Mouse (Mus musculus) spleen, embryonic (tissue): ENCODE data around the gene Arvcf.

ENCODE experiments used
- CTCF ChIA-PET: fragments of 350-600 bp; sonication (Branson Sonifier 250); formaldehyde crosslinking; loops from one replicate; lab custom pipeline; 2022; lab: Charles Lee

The Arvcf gene

DNA sequence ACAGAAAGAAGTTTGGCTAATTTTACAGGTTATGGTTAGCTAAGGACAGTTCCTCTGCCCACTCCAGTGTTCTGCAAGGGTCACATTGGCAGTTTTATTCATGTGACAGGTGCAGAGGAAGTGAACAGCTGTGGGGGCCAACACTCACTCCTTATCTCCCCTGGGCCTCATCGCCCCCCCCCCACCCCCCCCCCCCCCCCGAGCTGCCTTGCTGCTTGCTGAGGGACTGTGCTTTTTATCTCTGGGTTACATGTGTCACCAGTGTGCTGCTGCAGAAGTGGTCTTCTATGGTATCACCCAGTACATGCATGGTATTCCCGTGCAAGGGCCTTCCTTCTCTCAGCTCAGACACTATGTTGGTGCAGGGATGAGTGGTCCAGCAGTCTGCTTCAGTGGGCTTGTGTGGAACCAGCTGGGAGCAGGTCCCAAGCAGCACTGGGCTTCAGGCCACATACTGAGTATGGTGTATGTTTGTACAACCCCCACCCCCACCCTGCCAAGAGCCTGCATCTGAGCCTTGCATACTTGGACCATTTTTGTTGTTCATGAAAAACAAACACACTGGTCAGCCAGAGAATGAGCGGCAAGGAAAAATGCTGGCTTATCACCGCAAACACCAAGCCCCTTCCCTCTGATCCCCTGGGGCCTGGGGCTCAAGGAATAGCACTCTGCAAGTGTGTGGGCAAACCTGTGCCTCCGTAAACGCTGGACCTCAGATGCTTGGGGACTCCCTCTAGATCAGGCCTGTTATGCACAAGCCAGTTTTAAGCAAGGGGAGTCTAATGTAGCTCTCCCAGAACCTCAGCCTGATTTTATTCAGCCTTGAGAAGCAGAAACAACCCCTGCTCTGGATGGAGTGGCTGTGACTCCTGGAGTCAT lies 40.0 kb downstream of the Arvcf start:
- CTCF ChIA-PET, result no interaction called here

DNA sequence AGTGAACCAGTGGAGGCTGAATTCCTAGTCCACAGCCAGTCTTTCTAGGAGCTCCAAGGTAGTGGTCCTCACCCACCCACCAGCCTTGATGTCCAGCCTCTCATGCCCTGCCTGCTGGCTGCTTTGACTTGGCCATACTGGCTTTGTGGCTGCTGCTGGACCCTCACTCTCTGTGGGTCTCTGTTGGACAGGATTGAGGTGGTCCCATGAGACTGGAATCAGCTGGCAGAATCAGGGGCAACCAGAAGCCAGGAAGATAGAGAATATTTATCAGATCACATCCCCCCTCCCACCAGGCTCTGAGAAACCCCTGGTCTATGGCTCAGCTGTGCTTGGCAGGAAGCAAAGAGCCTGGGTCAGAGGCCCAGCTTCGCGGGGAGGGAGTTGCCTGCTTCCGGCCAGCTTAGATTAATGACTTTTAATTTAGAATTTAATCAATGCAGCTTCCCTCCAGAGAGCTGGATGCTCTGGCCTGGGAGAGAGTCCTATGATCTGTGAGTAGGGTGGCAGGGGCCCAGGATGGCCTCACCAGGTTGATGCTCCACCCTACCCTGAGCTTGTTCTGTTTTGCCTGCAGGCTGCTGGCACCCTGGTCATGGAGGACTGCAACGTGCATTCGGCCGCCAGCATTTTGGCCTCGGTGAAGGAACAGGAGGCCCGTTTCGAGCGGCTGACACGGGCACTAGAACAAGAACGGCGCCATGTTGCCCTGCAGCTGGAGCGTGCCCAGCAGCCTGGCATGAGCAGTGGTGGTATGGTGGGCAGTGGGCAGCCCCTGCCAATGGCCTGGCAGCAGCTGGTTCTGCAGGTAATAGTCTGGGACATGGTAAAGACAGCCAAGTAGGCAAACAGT lies 40.8 kb downstream of the Arvcf start:
- CTCF ChIA-PET, result no interaction called here

DNA sequence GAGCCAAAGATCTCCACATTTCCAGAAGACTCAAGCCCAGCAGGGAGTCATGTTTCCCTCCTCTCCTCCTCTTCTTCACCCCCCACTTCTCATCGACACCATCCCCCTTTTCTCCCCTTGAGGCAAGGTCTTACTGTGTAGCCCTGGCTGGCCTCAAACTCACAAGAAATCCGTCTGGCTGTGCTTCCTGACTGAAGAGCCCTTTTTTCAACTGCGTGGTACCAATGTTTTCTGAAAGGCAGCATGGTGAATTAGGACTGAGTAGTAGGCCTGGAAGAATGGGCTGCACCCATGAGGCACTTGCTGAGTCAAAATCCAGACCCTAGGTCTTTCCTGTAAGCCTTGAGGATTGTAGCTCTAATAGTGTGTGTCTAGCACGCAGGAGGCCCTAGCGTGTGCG lies 42.4 kb downstream of the Arvcf start:
- CTCF ChIA-PET, result no interaction called here

DNA sequence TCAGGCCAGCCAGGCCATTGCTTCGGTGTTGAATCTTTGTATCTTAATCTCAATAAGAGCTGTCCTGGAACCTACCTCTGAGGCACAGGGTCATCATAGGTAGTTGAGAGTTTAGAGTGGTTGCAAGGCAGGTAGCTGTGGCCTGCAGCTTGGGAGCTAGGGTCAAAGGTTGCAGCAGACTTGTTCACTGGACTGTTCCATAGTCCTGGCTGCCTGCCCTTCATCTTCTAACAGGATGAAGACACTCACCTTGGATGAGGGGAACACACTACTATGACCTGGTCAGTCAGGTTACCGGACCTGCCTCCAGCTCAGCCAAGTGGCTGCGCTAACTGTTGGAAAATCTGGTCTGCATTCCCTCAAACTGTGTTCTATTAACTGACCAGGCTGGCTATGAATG lies 43.1 kb downstream of the Arvcf start:
- CTCF ChIA-PET, result no interaction called here

DNA sequence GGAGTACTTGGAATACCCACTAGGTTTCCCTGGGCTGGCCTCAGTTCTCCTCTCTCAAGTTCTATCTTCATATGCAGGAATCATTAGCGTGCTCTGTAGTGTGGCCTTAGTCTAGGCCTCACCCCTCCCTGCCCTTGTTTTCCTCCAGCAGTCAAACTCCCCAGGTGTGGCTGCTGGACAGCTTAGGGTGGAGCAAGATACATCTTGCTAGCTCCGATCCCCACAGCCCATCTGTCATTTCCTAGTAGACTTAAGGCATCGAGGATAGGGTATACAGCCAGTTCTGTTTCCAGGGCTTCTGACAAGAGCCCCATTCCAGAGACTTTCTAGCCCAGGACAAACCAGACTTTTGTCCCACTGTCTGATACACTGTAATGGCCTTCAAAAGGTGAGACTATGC lies 43.7 kb downstream of the Arvcf start:
- CTCF ChIA-PET, result no interaction called here

DNA sequence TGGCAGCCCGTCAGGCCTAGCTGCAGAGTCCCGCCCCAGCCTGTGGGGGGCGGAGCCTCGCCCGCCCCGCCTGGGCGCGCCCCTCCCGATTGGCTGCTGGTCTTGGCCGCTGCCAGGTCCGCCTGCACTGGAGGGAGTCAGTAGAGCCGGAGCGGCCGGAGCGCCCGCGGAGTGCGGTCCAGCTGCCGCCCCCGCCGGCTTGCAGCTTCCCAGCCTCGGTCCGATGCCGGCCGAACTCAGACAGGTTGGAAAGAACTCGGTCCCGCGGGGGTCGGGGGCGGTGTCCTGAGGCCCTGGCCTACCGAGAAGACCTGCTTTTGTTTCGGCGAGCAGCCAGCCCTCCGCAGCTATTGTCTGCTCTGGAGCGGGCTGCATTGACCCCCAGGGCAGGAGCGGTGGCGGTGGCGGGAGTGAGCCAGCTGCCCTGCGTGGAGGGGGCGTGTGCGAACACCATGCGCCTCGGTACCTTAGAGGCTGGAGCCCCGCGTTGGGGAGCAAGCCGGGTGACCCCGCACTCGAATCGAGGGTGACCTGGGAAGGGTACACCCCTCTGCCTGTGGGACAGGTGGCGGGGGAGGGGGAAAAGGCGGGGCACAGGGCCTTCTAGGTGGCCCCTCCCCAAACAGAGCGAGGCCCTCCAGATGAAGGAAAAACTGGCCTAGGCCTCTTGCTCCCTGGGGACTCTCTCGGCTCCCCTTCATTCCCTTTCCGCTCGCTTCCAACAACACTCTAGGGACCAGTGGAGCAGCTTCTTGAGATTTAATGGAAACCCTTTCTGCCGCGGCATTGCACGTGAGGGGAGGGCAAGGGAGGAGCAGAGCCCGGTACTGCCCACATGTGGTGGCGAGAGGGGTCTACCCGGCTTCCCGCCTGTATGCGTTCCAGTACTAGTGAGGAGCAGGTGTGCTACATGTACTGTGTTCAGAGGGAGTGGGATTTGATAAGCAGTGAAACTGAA lies 44.8 kb downstream of the Arvcf start:
- CTCF ChIA-PET, result no interaction called here

DNA sequence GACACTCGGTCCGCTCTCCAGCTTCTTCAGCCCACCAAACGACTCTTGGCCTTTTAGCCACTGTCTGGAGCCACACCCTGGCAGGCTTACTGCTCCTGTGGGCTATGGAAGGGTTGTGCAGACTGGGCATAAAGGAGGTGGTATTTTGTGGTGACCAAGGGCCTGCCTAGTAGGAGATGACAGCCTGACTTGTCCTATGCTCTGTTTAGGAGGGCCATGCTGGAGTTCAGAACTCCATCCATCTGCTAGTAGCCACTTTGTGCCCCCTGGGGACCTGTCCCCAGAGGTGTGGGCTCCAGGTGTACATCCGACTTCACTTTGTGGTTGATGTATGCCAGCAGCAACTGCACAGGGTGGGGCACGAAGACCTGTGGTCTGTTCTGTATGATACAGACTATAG lies 45.6 kb downstream of the Arvcf start:
- CTCF ChIA-PET, result no interaction called here

DNA sequence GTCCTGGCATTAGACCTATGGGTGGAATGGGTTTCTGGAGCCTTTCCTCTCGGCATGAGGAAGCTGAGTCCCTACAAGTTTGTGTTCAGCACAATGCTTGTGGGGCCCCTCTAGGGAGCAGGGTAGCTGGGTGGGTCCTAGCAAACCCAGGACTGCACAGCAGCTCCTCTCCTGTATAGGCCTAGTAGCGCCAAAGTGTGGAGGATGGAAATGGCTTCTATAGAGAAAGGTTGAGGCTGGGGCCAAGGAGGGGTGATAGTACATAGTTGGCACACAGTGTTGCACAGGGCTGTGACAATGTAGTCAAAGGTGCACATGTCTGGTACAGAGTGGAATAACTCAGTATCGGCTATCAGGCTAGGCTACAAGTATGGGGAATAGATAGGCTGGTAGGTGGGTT lies 46.1 kb downstream of the Arvcf start:
- CTCF ChIA-PET, result interaction anchor here (0.6 kb wide), 1 partner anchor 173 kb away, joined by 3 read pairs; no protein-coding TSS in a partner anchor

DNA sequence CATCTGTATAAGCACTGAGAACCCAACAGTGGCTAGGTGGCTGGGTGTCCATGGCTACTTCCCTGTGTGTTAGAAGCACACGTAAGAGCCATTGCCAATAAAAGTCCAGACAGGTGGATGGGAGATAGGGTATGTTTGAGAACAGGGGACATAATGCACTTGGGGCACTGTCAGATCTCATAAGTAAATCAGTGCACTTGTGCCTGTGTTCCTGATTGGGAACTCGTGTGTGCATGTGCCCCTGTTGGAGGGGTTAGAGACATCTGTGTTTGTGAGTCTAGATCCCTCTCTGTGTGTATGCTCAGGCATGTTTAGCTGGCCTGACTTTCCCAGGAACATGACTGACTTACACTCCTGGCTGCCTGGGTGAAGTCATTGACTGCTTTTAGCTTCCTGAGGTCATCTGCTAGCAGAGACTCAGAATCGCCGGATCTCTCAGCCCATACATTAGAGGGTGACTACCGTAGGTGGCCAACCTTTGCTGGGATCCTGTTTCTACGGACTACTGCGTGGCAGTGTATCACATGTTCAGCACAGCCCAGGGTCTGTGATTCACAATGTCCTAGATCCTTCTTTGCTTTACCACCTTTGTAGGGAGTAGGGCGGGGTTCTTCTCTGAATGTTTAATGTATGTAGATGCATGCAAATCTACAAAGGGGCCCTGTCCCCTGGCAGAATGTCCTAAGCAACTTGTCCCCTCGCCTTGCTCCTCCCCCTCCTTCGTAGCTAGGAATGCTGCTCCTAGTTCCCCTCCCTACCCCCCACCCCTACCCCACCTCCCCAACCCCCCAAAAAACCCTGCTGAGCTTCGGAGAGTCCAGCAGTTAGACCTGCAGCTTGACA lies 47.0 kb downstream of the Arvcf start:
- CTCF ChIA-PET, result interaction anchor here (0.6 to 0.7 kb wide), 3 partner anchors 32 to 799 kb away, joined by 3 to 5 read pairs (median 3); partner anchors contain the start of gene Comt

DNA sequence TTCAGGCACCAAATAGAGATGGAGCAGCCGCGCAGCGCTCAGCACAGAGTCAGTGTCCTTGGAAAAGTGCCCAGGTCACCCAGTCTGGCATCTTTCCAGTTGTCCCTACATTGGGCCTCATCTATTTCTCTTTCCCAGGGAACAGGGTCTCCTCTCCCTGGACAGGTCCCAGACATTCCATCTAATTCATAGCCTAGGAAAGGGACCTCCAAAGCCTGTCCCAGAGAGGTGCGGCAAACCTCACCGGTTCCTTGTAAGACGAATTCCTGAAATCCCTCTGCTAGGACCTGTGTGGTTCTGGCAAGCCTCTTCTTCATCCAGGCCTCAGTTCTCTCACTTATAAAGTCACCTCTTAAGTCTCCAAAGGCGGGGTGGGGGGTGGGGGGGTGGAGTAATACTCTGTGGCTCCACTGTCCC lies 47.6 kb downstream of the Arvcf start:
- CTCF ChIA-PET, result interaction anchor here (0.7 kb wide), 1 partner anchor 800 kb away, joined by 5 read pairs; no protein-coding TSS in a partner anchor

DNA sequence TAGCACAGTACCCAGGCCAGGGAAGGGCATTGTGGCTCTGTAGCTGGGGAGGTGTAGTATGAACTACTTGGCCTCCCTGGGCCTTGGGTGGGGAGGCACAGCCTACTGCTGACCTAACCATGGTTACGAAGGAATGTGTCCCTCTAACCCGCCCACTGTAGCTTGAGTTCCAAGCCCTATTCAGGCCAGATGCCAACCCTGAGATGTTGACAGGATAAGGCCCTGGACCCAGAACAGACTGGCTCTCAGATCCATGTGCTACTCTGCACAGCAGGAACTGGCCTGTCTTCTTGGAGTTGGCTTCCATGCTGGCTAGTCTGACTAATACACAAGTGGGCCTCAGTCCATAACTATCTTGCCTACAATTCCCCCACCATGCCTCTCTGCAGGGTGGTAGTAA lies 48.2 kb downstream of the Arvcf start:
- CTCF ChIA-PET, result no interaction called here

DNA sequence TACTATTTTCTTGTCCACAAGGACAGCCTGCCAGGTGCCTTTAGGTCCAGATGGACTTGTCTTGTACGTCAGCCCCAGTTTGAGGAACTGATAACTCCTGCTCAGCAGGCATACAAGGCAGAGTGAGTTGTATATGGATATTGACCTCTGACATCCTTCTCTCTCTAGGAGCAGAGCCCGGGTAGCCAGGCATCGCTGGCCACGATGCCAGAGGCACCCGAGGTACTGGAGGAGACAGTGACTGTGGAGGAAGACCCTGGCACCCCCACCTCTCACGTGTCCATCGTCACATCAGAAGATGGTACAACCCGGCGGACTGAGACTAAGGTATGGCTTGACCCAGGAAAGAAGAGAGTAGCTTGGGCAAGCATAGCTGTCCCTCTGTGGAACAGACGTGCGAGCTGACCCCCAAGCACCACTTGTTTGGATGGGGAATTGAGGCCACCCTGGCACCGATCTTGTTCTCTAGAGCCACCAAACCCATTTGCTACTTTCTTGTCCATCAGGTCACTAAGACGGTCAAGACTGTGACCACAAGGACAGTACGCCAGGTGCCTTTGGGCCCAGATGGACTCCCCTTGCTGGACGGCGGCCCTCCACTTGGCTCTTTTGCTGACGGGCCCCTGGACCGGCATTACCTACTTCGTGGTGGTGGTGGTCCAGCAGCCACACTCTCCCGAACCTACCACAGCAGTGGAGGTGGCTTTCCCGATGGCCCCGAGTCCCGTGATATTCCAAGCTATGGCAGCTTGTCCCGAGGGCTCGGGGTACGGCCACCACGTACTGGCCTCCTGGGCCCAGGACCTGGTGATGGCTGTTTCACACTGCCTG lies 49.0 kb downstream of the Arvcf start:
- CTCF ChIA-PET, result no interaction called here

DNA sequence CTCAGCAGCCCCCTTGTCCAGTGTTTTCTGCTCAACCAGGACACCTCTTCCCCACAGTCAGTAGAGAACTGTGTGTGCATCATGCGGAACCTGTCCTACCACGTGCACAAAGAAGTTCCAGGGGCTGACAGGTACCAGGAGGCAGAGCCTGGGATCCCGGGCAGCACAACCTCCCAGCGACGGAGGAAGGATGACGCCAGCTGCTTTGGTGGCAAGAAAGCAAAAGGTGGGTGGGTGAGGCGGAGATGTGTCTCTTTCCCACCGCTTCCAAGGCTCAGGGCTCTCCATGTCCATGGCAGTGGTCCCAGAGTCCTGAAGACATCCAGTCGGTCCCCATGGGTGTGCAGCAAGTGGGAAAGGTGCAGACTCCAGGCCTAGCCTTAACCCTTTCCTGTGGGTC lies 52.0 kb downstream of the Arvcf start:
- CTCF ChIA-PET, result no interaction called here

DNA sequence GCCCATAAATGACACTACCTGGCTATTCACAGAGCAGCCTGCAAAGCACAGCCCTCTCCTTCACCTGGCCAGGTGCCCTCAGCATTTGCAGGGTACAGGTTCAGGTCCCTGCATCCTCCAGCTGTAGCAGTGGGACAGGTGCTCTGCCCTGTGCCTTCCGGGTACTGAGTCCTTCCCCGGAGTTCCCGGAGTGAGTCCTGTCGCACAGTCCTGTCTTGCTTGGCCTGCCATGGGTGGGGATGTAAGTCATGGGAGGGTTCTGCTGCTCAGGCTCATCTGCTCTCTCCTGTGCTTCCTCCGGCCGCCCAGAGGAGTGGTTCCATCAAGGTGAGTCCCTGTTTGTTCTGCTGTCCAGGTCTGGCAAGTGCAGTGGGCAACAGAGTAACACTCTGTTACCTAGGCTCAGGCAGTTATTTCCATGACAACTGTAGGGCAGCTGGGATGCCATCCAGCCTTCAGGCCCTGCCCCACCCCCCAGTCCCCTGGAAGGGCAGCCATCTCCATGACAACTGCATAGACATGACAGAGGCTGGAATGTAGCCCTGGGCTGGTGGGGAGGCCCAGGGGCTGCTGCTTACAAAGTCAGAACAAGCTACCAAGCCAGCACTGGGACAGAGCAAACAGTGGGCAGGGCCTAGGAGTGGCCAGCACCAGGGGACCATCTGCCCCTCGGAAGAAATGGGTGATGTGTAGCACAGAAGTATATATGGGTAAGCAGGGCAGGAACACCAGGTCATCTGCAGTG lies 52.7 kb downstream of the Arvcf start:
- CTCF ChIA-PET, result interaction anchor here (0.6 kb wide), 1 partner anchor 32 kb away, joined by 3 read pairs; no protein-coding TSS in a partner anchor

DNA sequence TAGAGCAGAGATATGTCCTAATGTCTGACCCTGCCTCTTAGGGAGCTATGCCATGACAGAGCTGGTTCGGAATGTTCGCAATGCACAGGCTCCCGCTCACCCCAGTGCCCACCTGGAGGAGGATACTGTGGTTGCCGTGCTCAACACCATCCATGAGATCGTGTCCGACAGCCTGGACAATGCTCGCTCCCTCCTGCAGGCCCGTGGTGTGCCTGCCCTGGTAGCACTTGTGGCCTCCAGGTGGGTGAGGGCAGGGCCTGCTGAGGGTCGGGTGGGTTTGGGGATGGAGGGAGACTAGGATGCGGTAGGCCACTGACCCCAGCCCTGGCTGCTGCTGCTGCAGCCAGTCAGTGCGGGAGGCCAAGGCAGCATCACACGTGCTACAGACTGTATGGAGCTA lies 55.3 kb downstream of the Arvcf start:
- CTCF ChIA-PET, result no interaction called here

DNA sequence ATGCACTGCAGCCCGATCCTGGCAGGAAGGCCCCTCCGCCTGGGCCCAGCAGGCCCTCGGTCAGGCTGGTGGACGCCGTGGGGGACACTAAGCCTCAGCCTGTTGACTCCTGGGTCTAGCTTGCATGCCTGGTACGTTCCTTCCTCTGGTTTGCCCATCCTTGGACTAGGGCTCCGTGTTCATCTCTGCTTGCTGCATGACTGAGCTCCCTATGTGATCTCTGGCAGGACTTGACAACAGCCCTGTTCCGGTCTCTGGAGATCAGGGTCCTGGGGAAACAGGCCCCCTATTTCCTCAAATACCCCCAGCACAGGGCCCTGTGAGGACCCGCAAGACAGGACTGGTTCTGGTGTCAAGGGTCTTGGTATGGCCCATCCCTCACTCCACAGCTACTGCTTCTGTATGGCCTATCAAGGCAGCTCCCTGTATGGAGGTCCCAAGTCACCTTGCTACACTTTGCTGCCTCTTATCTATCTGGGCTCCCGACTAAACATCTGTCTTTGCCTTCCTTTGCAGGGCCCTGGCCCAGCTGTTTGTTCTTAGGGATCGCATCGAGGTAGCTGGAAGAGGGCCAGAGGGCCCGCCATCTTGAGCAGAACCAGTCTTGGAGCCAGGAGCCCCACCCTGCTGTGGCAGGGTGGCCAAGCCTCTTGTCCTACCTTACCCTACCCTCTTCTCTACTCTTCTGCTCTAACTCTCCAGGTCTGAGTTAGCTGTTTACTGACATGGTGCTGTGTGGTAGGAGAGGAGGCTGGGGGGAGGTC lies 57.3 kb downstream of the Arvcf start:
- CTCF ChIA-PET, result interaction anchor here (0.6 to 1.1 kb wide), 2 partner anchors 45 to 59 kb away, joined by 3 to 5 read pairs; no protein-coding TSS in a partner anchor

DNA sequence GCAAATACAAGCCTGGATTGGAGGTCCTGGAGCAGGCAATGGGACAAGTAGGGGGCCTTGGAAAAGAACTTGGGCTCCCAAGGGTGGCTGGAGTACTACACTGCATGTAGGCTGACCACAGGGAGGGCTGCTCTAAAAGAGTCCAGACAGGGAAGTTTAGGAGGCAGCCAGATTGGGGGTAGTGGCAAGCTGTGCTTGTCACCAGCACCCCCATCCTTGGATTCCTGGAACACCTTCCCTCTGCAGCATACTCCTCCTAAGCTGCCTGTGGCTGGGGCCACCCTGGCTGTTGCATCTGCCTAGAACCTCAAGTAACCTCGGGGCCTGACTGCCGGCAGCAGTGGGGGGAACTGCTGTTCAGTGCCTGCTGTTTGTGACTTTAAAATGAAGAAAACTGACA lies 57.9 kb downstream of the Arvcf start:
- CTCF ChIA-PET, result interaction anchor here (1.1 kb wide), 1 partner anchor 60 kb away, joined by 5 read pairs; no protein-coding TSS in a partner anchor

DNA sequence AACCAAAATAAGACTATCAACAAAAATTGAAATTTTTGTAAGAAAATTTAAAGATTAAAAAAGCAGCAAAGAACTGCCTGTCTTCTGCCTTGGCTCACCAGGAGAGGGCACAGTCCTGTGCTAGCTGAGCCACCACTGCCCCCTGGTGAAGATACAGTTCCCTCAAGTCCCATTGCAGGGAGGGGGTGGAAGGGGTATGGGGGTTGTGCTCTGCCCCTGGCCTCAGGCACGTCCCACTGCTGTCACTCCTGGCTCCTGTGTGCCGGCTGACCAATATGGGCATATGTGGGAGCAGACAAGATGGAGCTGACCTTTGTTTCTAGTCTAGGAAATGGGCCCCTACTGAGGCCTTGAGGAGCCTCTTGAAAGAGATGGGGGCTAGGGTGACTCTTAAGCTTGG lies 58.3 kb downstream of the Arvcf start:
- CTCF ChIA-PET, result interaction anchor here (1.1 kb wide), 1 partner anchor 60 kb away, joined by 5 read pairs; no protein-coding TSS in a partner anchor
